ENCODE assay signal across 8 mouse cellular contexts in genomic region chr8:120285033-120285432, GRCm38 (mm10). TPM values are rescaled to one million over a fixed set of nuclear protein-coding genes. Genes with fewer than 3 reads are reported as not detected.
DNase-seq lines count a peak whose midpoint lies in the region; ATAC-seq and TF ChIP-seq lines count a peak whose summit lies in the region.

No protein-coding gene starts in this region.

- H3K4me1 ChIP-seq in heart, adult 2 months (ENCODE audit: control insufficient read depth, insufficient read depth, low read length) = peaks cover 33% of the 10 kb centered on the region
- peaks cover 41% of the 10 kb centered on the region for H3K4me1 ChIP-seq in forebrain, embryonic 14.5 days (ENCODE audit: control insufficient read depth, insufficient read depth, low read length)
- H3K4me1 ChIP-seq in limb, embryonic 13.5 days = peaks cover 93% of the 10 kb centered on the region
- peaks cover 85% of the 10 kb centered on the region for H3K4me1 ChIP-seq in midbrain, embryonic 13.5 days (replicated peaks)

- no peak for DNase-seq in heart, adult 2 months
- no peak for DNase-seq in heart, postnatal 4 days
- DNase-seq in forebrain, embryonic 14.5 days (ENCODE audit: low spot score) = no peak
- no peak for DNase-seq in embryo, embryonic 11 days
- no peak for DNase-seq in right cerebral cortex, postnatal 36 days (ENCODE audit: low spot score in 2 of 2)
- DNase-seq in embryo, embryonic 10 days (ENCODE audit: low spot score) = no peak

- ATAC-seq in forebrain, embryonic 14.5 days = no peak
- ATAC-seq in limb, embryonic 13.5 days (ENCODE audit: low FRiP score, low read depth) = 0 out of 2 replicates have a peak, but pooled peaks have one; percentile 7
- ATAC-seq in midbrain, embryonic 13.5 days = no peak

- H3K9ac ChIP-seq in heart, adult 2 months (ENCODE audit: low read depth, low read length) = no peak overlapping the region
- 0 out of 2 replicates have a peak overlapping the region, but pooled peaks have one; percentile 29 for H3K9ac ChIP-seq in forebrain, embryonic 14.5 days (ENCODE audit: low read length)
- H3K9ac ChIP-seq in limb, embryonic 13.5 days = no peak overlapping the region; the same call in 1 of the 2 replicates
- peak overlapping the region; percentile 41 for H3K9ac ChIP-seq in midbrain, embryonic 13.5 days (replicated peaks)

- TF ChIP-seq EP300 in heart, adult 2 months (IDR thresholded peaks at IDR 0.05; ENCODE audit: insufficient read depth, low read depth, low read length) = peak; percentile 52; the same call in 1 of the 2 replicates

- TF ChIP-seq POLR2A in heart, adult 2 months (IDR thresholded peaks at IDR 0.05; ENCODE audit: insufficient read depth, low read depth, low read length) = no peak

- H3K27ac ChIP-seq in heart, adult 2 months = no peak overlapping the region
- H3K27ac ChIP-seq in forebrain, embryonic 14.5 days (ENCODE audit: low read depth, low read length) = peak overlapping the region; percentile 65; the same call in 1 of the 2 replicates
- peak overlapping the region; percentile 79 for H3K27ac ChIP-seq in limb, embryonic 13.5 days
- H3K27ac ChIP-seq in midbrain, embryonic 13.5 days = peak overlapping the region; percentile 68

- no peaks in the 10 kb centered on the region for H3K36me3 ChIP-seq in heart, adult 2 months (ENCODE audit: control insufficient read depth, insufficient read depth, low read length)
- H3K36me3 ChIP-seq in forebrain, embryonic 14.5 days (ENCODE audit: control insufficient read depth, insufficient read depth, low read length) = no peaks in the 10 kb centered on the region
- no peaks in the 10 kb centered on the region for H3K36me3 ChIP-seq in limb, embryonic 13.5 days
- no peaks in the 10 kb centered on the region for H3K36me3 ChIP-seq in midbrain, embryonic 13.5 days

- H3K9me3 ChIP-seq in forebrain, embryonic 14.5 days (replicated peaks; ENCODE audit: control insufficient read depth, low read length) = no peaks in the 10 kb centered on the region
- H3K9me3 ChIP-seq in limb, embryonic 13.5 days = no peaks in the 10 kb centered on the region
- H3K9me3 ChIP-seq in midbrain, embryonic 13.5 days = no peaks in the 10 kb centered on the region

- no peak for TF ChIP-seq CTCF in heart, adult 2 months (IDR thresholded peaks at IDR 0.05)

- H3K4me2 ChIP-seq in forebrain, embryonic 14.5 days (ENCODE audit: low read length) = no peak overlapping the region
- H3K4me2 ChIP-seq in limb, embryonic 13.5 days (replicated peaks) = peak overlapping the region; percentile 39
- H3K4me2 ChIP-seq in midbrain, embryonic 13.5 days (replicated peaks) = no peak overlapping the region

- intact Hi-C loops in heart, adult 2 months (cut with DNase I) = loop anchor here (2.0 to 5.0 kb wide), 2 partner anchors 34 to 312 kb away; no protein-coding TSS in a partner anchor

- no peaks in the 10 kb centered on the region for H3K27me3 ChIP-seq in heart, adult 2 months (ENCODE audit: control insufficient read depth, insufficient read depth, low read length)
- H3K27me3 ChIP-seq in forebrain, embryonic 14.5 days (replicated peaks; ENCODE audit: control insufficient read depth, insufficient read depth, low read length) = no peaks in the 10 kb centered on the region
- no peaks in the 10 kb centered on the region for H3K27me3 ChIP-seq in limb, embryonic 13.5 days
- H3K27me3 ChIP-seq in midbrain, embryonic 13.5 days = peaks cover 6% of the 10 kb centered on the region; the same call in 1 of the 2 replicates

- WGBS in heart, adult 2 months = 30% methylated on average over 3 of the region's 3 CpGs
- WGBS in forebrain, embryonic 14.5 days = 51% methylated on average over 3 of the region's 3 CpGs
- 16% methylated on average over 3 of the region's 3 CpGs for WGBS in limb, embryonic 13.5 days
- 45% methylated on average over 3 of the region's 3 CpGs for WGBS in midbrain, embryonic 13.5 days

- no peaks in the 10 kb centered on the region for H3K79me2 ChIP-seq in heart, adult 2 months (replicated peaks; ENCODE audit: control insufficient read depth, insufficient read depth, low read length)

- H3K4me3 ChIP-seq in heart, adult 2 months = no peak overlapping the region
- H3K4me3 ChIP-seq in forebrain, embryonic 14.5 days (ENCODE audit: low read depth, low read length) = no peak overlapping the region
- H3K4me3 ChIP-seq in limb, embryonic 13.5 days = no peak overlapping the region
- H3K4me3 ChIP-seq in midbrain, embryonic 13.5 days (replicated peaks) = no peak overlapping the region

RNA-seq across cellular contexts. Expression of gene Gse1, which starts 56.8 kb away (rescaled TPM):
- total RNA-seq in heart, adult 2 months (2021) = 10 to 100 TPM; 21.0 to 24.3 TPM
- 12.1 and 12.8 TPM in 2 replicates for polyA plus RNA-seq in heart, adult 2 months (2012; rRNA removed)
- total RNA-seq in heart, postnatal 4 days (2021) = 10 to 100 TPM; 33.5 to 37.4 TPM
- polyA plus RNA-seq in forebrain, embryonic 14.5 days (2014; fragmentation: Nextera tagmentation; extraction: Ambion mirVana) = 22.6 and 33.6 TPM in 2 replicates
- polyA plus RNA-seq in limb, embryonic 13.5 days (2015; fragmentation: Nextera tagmentation; extraction: Ambion mirVana) = 6.9 and 7.1 TPM in 2 replicates
- 22.3 and 22.5 TPM in 2 replicates for polyA plus RNA-seq in midbrain, embryonic 13.5 days (2015; fragmentation: Nextera tagmentation; extraction: Ambion mirVana)

Comparison
In these comparisons a context has a peak if more than half of its experiments do, and no peak if none do; other contexts are left out.
1. H3K9ac ChIP-seq: peak in forebrain, embryonic 14.5 days (single experiment) and midbrain, embryonic 13.5 days (single experiment); none in heart, adult 2 months (single experiment) and limb, embryonic 13.5 days (single experiment).